Mouse (Mus musculus) cerebellum, adult 2 months (tissue): Measurements from ENCODE around the gene Lmf1.

ENCODE experiments used
- CTCF ChIP-seq: fragments of 200-500 bp; IDR thresholded peaks from 2 replicates; pipeline ENCODE4 v1.5.1; 2011; ENCODE audit warnings: low read depth, mild to moderate bottlenecking, control low read depth, low read length, moderate library complexity, borderline replicate concordance; ENCODE audit not compliant: insufficient read depth
- POLR2A ChIP-seq: fragments of 200-500 bp; IDR thresholded peaks from 2 replicates; pipeline ENCODE4 v1.6.1; 2011; ENCODE audit warnings: low read length, control low read depth, borderline replicate concordance; ENCODE audit not compliant: insufficient read depth

DNA sequence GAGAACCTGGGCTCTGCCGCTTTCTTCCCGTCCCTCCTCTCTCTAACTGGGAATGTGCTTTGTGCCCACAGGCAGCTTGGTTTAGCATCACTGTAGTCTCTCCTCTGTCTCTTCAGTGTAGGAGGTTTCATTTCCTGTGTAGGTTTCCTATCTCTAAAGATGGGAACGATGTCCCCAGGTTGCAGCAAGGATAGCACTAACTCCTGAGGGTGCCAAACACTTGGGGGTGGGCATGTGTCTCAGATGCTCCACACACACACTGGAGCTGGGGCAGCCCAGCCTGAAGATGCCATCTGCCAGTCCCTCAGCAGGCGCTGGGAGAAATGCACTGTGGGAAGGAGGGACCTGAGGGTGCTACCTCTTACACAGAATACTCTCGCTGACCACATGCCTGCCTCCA, 56.9 kb downstream of the Lmf1 start:
- TF ChIP-seq POLR2A (no peak), CTCF (no peak)
